Mouse (Mus musculus): ENCODE data around the gene Klrc1.

GRCm38 (mm10) chr6:129713566-129713965 lies 34.8 kb upstream of the Klrc1 start:
- TF ChIP-seq POLR2A (IDR thresholded peaks at IDR 0.05; ENCODE audit: insufficient read depth, low read depth, low read length) (no peak), CTCF (IDR thresholded peaks at IDR 0.05) (no peak), EP300 (IDR thresholded peaks at IDR 0.05; ENCODE audit: insufficient read depth, low read depth, low read length) (no peak)
